Mouse (Mus musculus) liver, embryonic 12.5 days (tissue): Measurements from ENCODE around the gene Ppip5k1. TPM values are rescaled to one million over a fixed set of nuclear protein-coding genes. Genes with fewer than 3 reads are reported as not detected.
A peak's percentile ranks its signal among the peaks of the same experiment; 100 is the strongest.
"Not testable (repeated sequence)": the region's sequence is repeated elsewhere in the genome, so short reads cannot be mapped to it uniquely, and the experiment has no call there.

Source experiments
- ATAC-seq: fragments of 200-750 bp; cut with Nextera tagmentation; 2 replicates; pipeline ENCODE4 v1.8.0; 2017; ENCODE audit warnings: moderate number of reproducible peaks, mild to moderate bottlenecking, moderate library complexity
- H3K27ac ChIP-seq: fragments of 300-500 bp; sonication (generic); 2 replicates; pipeline ENCODE4 v1.5.1; 2016; ENCODE audit warnings: mild to moderate bottlenecking
- H3K27me3 ChIP-seq: fragments of 300-500 bp; sonication (generic); replicated peaks from 2 replicates; pipeline ENCODE4 v1.6.1; 2016; ENCODE audit warnings: mild to moderate bottlenecking, moderate library complexity
- H3K36me3 ChIP-seq: fragments of 300-500 bp; sonication (generic); 2 replicates; pipeline ENCODE4 v1.6.1; 2016; ENCODE audit warnings: mild to moderate bottlenecking, moderate library complexity
- H3K4me1 ChIP-seq: fragments of 300-500 bp; sonication (generic); 2 replicates; pipeline ENCODE4 v1.6.1; 2016
- H3K4me2 ChIP-seq: fragments of 300-500 bp; sonication (generic); 2 replicates; pipeline ENCODE4 v1.6.1; 2016; ENCODE audit warnings: mild to moderate bottlenecking, moderate library complexity
- H3K4me3 ChIP-seq: fragments of 300-500 bp; sonication (generic); 2 replicates; pipeline ENCODE4 v1.5.1; 2016; ENCODE audit warnings: mild to moderate bottlenecking, moderate library complexity
- H3K9ac ChIP-seq: fragments of 300-500 bp; sonication (generic); 2 replicates; pipeline ENCODE4 v1.6.1; 2016; ENCODE audit warnings: mild to moderate bottlenecking, moderate library complexity
- H3K9me3 ChIP-seq: fragments of 300-500 bp; sonication (generic); replicated peaks from 2 replicates; pipeline ENCODE4 v1.6.1; 2016; ENCODE audit warnings: mild to moderate bottlenecking, moderate library complexity
- WGBS: fragments of 180-500 bp; shearing (Covaris S2); methylation state at CpG from one replicate; pipeline ENCODE4 v1.1.7; 2016; ENCODE audit not compliant: insufficient replicate concordance; 5-methylcytosine and 5-hydroxymethylcytosine counted together
- polyA plus RNA-seq: library from polyadenylated mRNA; unstranded; fragments of >200 nt; fragmentation: Nextera tagmentation; extraction: Ambion mirVana; gene quantifications from 2 replicates; pipeline ENCODE4 v1.2.1, GENCODE M21; 2016

The Ppip5k1 gene
- 8.1 and 8.7 TPM in 2 replicates for polyA plus RNA-seq

DNA sequence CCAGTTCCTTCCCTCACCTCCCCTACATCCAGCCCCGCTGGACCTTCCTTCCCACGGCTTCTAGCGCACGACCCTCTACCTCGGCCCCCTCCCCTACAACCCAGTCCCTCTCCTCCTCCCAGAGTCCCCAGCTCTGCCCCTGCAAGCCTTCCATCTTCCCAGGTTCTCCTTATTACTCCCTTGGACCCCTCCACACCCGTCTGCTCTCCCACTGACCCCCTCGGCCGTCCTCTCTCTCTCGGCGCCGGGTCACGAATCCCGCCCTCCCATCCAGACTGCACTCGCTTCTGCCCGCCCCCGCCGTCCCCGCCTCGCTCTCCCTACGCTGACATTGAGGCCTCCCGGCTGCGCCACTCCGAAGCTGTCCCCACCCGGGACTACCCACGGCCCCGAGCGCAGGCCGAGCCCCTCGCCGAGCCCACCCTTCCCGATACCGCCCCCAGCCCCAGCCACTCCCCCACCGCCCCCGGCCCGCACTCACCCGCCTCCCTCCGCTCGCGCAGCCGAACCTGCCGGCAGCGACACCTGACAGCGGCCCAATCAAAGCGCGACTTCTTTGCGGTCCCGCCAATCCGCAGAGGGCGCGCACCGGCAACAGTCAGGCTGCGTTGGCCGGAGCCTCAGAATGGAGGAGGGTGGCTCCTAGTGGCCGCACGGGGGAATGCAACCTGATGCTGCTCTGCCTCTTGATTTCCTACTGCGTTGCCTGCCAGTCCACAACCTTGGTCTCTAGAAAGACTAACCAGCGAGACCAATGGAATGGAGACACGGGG is at the start of gene Ppip5k1:
TSS of gene Ppip5k1 (minus strand) at position 577 of the 773 bp plus-strand sequence.
- peak within 1 kb of the TSS; percentile 64; the same call in 1 of the 2 replicates for H3K27ac ChIP-seq
- WGBS, result under 1% methylated on average over 58 of the region's 58 CpGs
- no peaks in the 10 kb centered on the region for H3K36me3 ChIP-seq
- H3K9ac ChIP-seq, result peak within 1 kb of the TSS; percentile 84
- H3K27me3 ChIP-seq, result peaks cover 63% of the 10 kb centered on the region
- H3K4me1 ChIP-seq, result peaks cover 21% of the 10 kb centered on the region
- H3K4me2 ChIP-seq, result peak within 1 kb of the TSS; percentile 98
- peak; percentile 97 for ATAC-seq
- H3K4me3 ChIP-seq, result peak within 1 kb of the TSS; percentile 81
- no peaks in the 10 kb centered on the region for H3K9me3 ChIP-seq

DNA sequence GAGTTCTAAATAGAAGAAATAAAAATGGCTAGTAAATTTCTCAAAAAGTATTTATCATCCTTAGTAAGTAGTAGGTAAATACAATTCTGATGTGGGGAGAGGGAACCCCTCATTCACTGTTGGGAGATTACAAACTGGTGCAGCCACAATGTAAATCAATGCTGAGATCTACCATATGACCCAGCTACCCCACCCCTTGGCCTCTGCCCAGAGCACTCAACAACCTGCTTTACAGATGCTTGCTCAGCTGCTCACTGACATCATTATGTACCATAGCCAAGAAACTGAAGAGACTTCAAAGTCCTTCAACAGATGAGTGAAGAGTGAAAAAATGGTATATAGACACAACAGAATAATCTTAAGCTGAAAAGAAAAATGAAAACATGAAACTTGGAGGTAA is 48.1 kb upstream of the Ppip5k1 start:
- ATAC-seq, result no peak
- Histone ChIP-seq H3K9me3 (no peaks in the 10 kb centered on the region), H3K36me3 (no peaks in the 10 kb centered on the region), H3K4me1 (no peaks in the 10 kb centered on the region), H3K9ac (no peak overlapping the region), H3K27ac (no peak overlapping the region), H3K4me2 (no peak overlapping the region), H3K4me3 (no peak overlapping the region), H3K27me3 (peaks cover 6% of the 10 kb centered on the region; the same call in 1 of the 2 replicates)

DNA sequence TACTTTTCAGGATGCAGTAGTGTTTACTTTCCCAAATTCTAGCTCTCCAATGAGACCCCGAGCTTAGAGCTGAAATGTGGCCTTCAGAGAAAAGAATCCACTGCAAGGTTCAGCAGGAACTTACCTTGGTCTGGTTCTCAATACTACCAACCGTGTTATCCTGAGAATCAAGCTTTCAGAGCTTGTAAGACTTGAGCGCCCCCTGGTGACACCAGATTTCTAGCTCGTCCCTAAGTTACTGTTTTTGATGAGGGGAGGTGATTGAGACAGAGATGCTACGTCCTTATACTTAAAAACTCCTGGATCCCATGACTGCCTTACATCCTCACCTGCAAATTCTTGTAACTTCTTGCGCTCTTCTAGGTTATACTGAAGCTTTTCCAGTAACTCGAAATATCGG is 41.4 kb upstream of the Ppip5k1 start:
- Histone ChIP-seq H3K27ac (no peak overlapping the region), H3K36me3 (no peaks in the 10 kb centered on the region), H3K9ac (no peak overlapping the region), H3K4me2 (no peak overlapping the region), H3K4me1 (no peaks in the 10 kb centered on the region), H3K4me3 (no peak overlapping the region), H3K9me3 (no peaks in the 10 kb centered on the region), H3K27me3 (peaks cover 6% of the 10 kb centered on the region; the same call in 1 of the 2 replicates)
- WGBS, result 14% methylated on average over 8 of the region's 8 CpGs
- no peak for ATAC-seq

DNA sequence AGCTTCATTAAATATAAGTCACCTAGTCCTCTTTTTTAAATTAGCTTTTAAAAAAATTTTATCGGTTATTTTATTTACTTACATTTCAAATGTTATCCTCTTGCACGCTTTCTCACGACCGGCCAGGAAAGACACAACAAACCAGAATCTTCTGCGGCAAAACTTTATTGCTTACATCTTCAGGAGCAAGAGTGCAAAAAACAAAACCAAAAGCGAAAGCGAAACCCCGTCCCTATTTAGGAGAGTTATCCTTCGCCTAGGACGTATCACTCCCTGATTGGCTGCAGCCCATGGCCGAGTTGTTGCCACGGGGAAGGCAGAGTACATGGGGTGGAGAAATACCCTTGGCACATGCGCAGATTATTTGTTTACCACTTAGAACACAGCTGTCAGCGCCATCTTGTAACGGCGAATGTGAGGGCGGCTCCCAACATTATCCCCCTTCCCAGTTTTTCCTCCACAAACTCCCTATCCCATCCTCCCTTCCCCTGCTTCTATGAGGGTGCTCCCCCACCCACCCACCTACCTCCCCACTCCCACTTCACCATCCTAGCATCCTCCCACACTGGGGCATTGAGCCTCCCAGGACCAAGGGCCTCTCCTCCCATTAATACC is 31.9 kb upstream of the Ppip5k1 start, which contains the start of gene Strc:
TSS of gene Strc (minus strand) at position 208 of the 615 bp plus-strand sequence.
- H3K4me2 ChIP-seq, H3K4me3 ChIP-seq, H3K27ac ChIP-seq, H3K36me3 ChIP-seq, H3K9ac ChIP-seq, H3K4me1 ChIP-seq, H3K9me3 ChIP-seq, H3K27me3 ChIP-seq, ATAC-seq: not testable (repeated sequence)
- WGBS, result 89% methylated on average over 17 of the region's 17 CpGs

DNA sequence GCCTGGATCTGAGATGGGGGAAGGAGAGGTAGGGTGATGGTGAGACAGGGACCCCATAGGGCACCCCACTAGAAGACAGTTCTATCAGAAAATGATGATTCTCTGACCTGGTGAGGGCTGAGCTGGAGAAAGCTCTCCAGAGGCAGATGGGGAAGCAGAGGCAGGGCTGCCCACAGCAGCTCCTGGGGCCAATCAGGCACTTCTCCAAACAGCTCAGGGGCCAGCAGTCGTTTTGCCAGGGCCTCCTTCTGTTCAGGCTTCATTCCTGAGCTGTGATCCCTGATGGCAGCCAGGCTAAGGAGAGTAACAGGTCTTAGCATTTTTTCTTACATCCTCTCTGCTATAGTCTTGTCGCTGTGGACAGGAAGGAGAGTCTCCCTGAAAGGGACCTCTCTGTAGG is 19.6 kb upstream of the Ppip5k1 start:
- ATAC-seq, result no peak
- H3K4me1 ChIP-seq, result no peaks in the 10 kb centered on the region
- WGBS, result 33% methylated on average over 2 of the region's 2 CpGs

DNA sequence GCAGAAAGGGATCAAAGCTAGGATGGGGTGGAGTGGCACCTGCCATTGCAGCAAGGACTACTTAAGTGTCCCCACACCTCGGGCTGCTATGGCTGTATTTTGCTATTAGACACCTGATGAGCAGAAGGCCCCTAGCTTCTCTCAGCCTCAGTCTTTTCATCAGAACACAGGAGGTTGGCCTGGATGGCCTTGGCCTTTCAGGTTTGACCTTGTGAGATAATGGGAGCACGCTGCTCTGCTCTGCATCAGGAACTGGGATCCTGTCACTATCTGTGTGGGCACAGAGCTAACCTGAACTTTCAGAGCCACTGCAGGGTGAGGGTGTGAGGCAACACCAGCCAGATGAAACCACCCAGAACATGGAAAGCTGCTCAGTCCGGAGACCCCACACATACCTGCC is 17.1 kb upstream of the Ppip5k1 start:
- no peak overlapping the region for H3K4me2 ChIP-seq
- 58% methylated on average over 3 of the region's 3 CpGs for WGBS
- H3K36me3 ChIP-seq, result no peaks in the 10 kb centered on the region
- H3K9ac ChIP-seq, result no peak overlapping the region
- H3K27ac ChIP-seq, result no peak overlapping the region
- H3K27me3 ChIP-seq, result peaks cover 11% of the 10 kb centered on the region; the same call in 1 of the 2 replicates
- H3K4me3 ChIP-seq, result no peak overlapping the region
- no peak for ATAC-seq
- H3K4me1 ChIP-seq, result no peaks in the 10 kb centered on the region
- no peaks in the 10 kb centered on the region for H3K9me3 ChIP-seq

More for the DNA sequence above, 19.6 kb upstream of the Ppip5k1 start:
- no peak overlapping the region for H3K27ac ChIP-seq
- no peaks in the 10 kb centered on the region for H3K9me3 ChIP-seq
- H3K4me2 ChIP-seq, result no peak overlapping the region
- no peaks in the 10 kb centered on the region for H3K36me3 ChIP-seq
- H3K4me3 ChIP-seq, result no peak overlapping the region
- H3K27me3 ChIP-seq, result peaks cover 26% of the 10 kb centered on the region
- H3K9ac ChIP-seq, result no peak overlapping the region

DNA sequence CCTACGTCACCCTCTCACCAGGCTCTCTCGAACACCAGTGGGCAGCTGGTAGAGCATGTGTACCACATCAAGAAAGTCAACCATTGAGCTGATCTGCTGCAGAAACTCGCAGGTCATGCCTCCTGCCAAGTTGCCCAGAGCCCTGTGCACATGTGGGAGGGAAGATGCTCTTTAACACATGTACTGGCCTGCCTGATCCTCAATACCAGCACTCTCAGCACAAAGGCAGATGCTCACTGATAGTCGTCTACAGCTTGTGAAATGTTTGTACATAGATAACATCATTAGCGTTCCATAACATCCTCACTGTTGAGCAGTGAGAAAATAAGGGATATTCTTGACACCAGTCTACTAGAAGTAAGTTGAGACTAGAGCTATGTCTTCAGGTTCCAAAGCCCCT is 15.7 kb upstream of the Ppip5k1 start:
- no peak for ATAC-seq
- Histone ChIP-seq H3K36me3 (no peaks in the 10 kb centered on the region), H3K4me1 (no peaks in the 10 kb centered on the region), H3K9ac (no peak overlapping the region), H3K4me3 (no peak overlapping the region), H3K27me3 (0 out of 2 replicates have a peak, but pooled peaks cover 4% of the 10 kb centered on the region), H3K27ac (no peak overlapping the region), H3K4me2 (no peak overlapping the region), H3K9me3 (no peaks in the 10 kb centered on the region)
- WGBS, result 64% methylated on average over 5 of the region's 5 CpGs

DNA sequence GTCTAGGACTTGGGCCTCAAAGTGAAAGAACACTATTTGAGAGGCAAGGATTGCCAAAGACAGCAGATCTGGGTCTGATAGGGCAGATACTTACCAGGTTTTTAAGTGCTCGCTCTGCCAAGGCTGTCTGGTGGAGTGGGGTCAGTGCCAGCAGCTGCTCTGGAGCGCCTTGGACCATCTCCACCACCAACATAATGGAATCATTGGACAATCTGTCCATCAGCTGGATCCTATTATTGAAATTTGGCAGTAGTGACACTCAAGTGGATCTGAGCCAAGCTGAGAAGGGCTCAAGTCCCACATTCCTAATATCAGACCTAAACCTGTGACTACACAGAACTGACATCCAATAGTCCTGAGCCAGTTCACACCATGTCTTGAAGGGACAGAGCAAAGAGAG is 13.6 kb upstream of the Ppip5k1 start:
- no peak for ATAC-seq
- WGBS, result 62% methylated on average over 2 of the region's 2 CpGs
- no peaks in the 10 kb centered on the region for H3K4me1 ChIP-seq

DNA sequence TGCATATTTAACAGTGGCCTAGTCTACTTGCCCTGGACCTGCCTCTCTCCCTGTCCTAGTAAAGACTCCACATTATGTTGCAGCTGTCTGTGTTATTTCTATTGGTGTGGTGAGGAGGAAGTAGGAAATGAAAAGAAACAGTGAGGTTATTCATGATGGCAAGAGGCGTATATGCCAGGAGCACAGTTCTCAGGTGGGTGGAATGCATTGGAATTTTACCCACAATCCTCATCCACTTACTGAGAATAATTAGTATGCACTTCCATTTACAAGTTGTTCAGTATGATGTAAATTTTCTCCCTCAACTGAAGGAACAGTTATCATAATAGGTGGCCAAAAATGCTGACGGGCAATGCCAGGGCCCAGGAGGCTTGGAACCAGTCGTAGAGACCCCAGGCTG is 8.5 kb upstream of the Ppip5k1 start:
- Histone ChIP-seq H3K9me3 (no peaks in the 10 kb centered on the region), H3K4me3 (no peak overlapping the region)

More for the DNA sequence above, 13.6 kb upstream of the Ppip5k1 start:
- Histone ChIP-seq H3K36me3 (no peaks in the 10 kb centered on the region), H3K9ac (no peak overlapping the region), H3K27ac (no peak overlapping the region), H3K4me2 (no peak overlapping the region), H3K4me3 (no peak overlapping the region), H3K9me3 (no peaks in the 10 kb centered on the region), H3K27me3 (0 out of 2 replicates have a peak, but pooled peaks cover 7% of the 10 kb centered on the region)

DNA sequence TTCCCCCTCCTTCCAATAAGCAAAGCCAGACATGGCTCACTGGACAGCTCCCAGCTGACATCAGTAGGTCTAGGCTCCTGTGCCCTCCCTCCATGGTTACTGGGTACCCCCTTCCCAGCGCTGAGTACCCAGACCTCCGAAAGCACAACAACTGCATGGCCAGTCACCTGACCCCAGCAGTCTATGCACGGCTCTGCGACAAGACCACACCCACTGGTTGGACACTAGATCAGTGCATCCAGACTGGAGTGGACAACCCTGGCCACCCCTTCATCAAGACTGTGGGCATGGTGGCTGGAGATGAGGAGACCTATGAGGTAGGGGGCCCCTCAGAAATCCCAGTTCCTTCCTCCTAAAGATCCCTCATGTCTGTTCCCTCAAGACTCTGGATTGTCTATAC is 4.3 kb upstream of the Ppip5k1 start:
- Histone ChIP-seq H3K27me3 (peaks cover 65% of the 10 kb centered on the region), H3K9ac (no peak overlapping the region), H3K9me3 (no peaks in the 10 kb centered on the region), H3K27ac (no peak overlapping the region), H3K36me3 (no peaks in the 10 kb centered on the region), H3K4me1 (peaks cover 13% of the 10 kb centered on the region), H3K4me3 (no peak overlapping the region), H3K4me2 (no peak overlapping the region)
- 41% methylated on average over 4 of the region's 4 CpGs for WGBS
- ATAC-seq, result no peak

More for the DNA sequence above, 8.5 kb upstream of the Ppip5k1 start:
- WGBS, result 70% methylated on average over 3 of the region's 3 CpGs
- peaks cover 37% of the 10 kb centered on the region for H3K27me3 ChIP-seq
- H3K27ac ChIP-seq, result no peak overlapping the region
- H3K9ac ChIP-seq, result no peak overlapping the region
- H3K4me2 ChIP-seq, result no peak overlapping the region
- H3K36me3 ChIP-seq, result no peaks in the 10 kb centered on the region
- no peak for ATAC-seq
- H3K4me1 ChIP-seq, result peaks cover 2% of the 10 kb centered on the region

DNA sequence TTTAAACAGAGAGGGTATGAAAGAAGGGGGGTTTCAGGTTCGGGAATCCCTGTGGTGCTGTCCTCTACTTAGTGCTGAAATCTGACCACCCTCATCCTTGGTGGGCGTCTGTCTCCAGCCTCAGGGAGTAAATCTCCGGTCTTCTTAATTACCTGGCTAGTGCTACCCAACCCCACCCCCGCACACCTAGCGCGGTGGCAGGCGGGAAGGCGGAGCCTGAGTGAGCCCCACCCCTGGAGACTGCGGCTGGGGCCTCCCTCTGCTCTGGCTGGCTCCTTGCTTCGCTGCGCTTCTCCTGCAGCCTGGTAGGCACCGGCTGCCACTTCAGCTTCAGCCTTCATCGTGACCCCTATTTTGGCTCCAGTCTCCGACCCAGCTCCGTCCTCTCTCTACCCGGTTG is 3.2 kb upstream of the Ppip5k1 start:
- Histone ChIP-seq H3K36me3 (no peaks in the 10 kb centered on the region), H3K4me1 (peaks cover 21% of the 10 kb centered on the region), H3K4me2 (peak overlapping the region; percentile 24; the same call in 1 of the 2 replicates), H3K27ac (no peak overlapping the region), H3K4me3 (no peak overlapping the region), H3K27me3 (peaks cover 76% of the 10 kb centered on the region), H3K9ac (no peak overlapping the region), H3K9me3 (no peaks in the 10 kb centered on the region)
- WGBS, result 3% methylated on average over 16 of the region's 16 CpGs
- no peak for ATAC-seq

DNA sequence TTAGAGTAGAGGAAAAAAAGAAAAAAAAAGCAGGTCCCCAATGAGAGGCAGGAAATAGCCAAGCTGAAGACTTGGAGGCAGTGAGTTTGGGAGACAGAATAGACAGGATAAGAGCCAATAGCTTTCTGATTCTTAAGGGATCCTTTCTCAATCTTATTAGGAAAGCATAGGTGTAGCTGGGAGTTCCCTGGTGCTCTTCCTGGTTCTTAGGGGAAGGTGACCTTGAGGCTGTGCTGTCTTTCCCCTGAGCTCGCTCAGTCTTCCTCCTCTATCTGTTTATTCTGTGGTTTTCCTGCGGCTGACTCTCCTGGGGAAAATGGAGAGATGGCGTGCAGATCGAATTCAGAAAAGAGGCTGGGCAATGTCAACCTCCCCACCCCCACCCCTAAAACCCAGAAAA is 2.8 kb upstream of the Ppip5k1 start:
- H3K9me3 ChIP-seq, result no peaks in the 10 kb centered on the region
- peaks cover 80% of the 10 kb centered on the region for H3K27me3 ChIP-seq
- H3K9ac ChIP-seq, result no peak overlapping the region
- H3K4me1 ChIP-seq, result peaks cover 21% of the 10 kb centered on the region
- ATAC-seq, result no peak
- no peak overlapping the region for H3K4me3 ChIP-seq
- no peak overlapping the region for H3K4me2 ChIP-seq
- H3K27ac ChIP-seq, result no peak overlapping the region
- WGBS, result 3% methylated on average over 4 of the region's 4 CpGs
- H3K36me3 ChIP-seq, result no peaks in the 10 kb centered on the region
